Mouse (Mus musculus) megakaryocyte-erythroid progenitor cell, adult 5-6 weeks (primary cell): Measurements from ENCODE around the gene Dpp9. TPM values are rescaled to one million over a fixed set of nuclear protein-coding genes. Genes with fewer than 3 reads are reported as not detected.
A peak's percentile ranks its signal among the peaks of the same experiment; 100 is the strongest.

Experiments used
- ATAC-seq: replicated peaks from 2 replicates; pipeline ENCODE4 v1.8.0; 2016; ENCODE audit warnings: mild to moderate bottlenecking, inconsistent platforms; ENCODE audit not compliant: severe bottlenecking, poor library complexity, low FRiP score, low TSS enrichment
- total RNA-seq, 2 experiments: library from RNA; stranded (forward) in 1 of 2; stranded (reverse) in 1 of 2; fragments of 200-1000, 215-1000 nt in 1 of 2; fragments of >200 nt in 1 of 2; fragmentation: Nextera tagmentation in 1 of 2; gene quantifications; 2 replicates each; pipeline ENCODE4 v1.2.3; 2014 to 2017

The Dpp9 gene
- total RNA-seq, 2 experiments from 2014 or later = 11.7 to 25.3 TPM

DNA sequence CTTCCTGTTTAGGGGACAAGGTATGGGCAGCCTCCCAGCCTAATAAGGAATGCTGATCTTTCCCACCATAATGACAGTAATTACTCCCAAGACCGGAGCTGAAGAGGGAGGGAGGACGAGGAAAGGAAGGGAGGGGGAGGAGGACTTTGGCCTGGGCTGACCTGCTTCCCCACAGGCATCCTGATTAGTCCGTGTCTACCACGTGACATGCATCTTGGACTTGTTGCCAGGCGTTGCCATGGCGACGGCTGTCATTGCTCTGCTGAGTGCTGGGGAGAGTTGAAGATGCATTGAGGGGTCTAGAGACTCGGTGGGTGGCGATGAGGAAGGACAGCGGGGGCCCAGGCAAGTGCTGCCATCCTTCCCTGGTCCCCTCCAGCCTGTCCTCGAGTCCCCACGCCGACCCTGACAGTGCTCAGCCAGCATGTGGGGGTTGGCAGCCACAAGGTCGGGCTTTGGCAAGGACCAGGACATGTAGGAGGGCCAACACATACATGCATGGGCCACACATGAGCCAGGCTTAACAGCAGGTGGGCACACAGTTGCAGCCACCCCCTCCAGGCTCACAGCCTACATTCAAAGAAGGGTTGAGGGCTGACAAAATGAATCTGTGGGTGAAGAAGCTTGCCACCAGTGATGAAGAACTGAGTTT is 15.2 kb upstream of the Dpp9 start:
- peak; percentile 41; the same call in 1 of the 2 replicates for ATAC-seq

- ATAC-seq = no peak
These were observed 14.7 kb upstream of the Dpp9 start for GRCm38 (mm10) chr17:56233389-56233788.

- no peak for ATAC-seq
These were observed 11.2 kb upstream of the Dpp9 start for GRCm38 (mm10) chr17:56229943-56230342.

DNA sequence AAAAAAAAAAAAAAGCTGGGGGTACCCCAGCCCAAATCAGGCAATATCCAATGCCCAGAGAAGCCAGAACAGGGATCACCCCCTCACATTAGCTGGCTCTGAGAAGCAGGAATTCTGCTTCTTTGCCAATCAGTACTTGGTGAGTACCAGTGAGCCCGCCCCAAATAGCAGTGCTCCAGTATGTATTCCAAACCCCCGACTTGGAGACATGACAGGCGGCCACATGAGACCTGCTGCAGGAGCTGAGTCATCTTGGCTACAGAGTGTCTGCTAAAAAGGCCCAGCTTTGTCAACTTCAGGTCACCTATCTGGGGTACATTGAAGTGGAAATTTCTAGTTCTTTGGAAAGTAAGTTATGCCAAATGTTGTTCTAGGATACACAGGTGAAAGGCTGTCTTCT is 7.9 kb upstream of the Dpp9 start:
- no peak for ATAC-seq

GRCm38 (mm10) chr17:56224916-56225315 is 6.2 kb upstream of the Dpp9 start:
- ATAC-seq = no peak

DNA sequence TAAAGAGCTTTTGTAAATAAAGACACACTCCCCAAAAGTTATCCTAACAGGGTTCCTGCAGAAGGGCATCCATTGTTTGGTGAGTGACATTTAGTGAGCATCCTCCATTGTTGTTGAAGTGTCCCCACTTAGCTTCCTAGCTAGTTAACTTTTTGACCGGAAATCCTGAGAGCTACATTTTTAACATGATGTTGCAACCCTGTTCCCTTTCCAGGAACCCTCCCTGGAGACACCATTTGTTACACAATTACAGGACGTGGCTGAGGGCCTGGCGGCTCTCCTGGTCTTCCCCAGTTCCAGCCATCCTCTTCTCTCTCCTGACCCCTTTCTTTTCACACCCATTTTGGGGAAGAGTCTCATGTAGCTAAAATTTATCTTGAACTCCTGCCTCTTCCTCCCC is 1.1 kb upstream of the Dpp9 start:
- ATAC-seq = no peak

DNA sequence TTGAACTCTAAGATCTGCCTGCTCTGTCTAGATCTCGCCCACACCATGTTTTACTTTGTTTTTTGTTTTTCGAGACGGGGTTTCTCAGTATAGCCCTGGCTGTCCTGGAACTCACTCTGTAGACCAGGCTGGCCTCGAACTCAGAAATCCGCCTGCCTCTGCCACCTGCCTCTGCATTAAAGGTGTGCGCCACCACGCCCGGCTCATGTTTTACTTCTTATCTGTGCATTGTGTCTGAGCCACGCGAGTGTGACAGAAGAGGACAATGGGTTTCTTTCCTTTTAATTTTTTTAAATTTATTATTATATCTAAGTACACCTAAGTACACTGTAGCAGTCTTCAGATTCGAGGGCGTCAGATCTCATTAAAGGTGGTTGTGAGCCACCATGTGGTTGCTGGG is 546 bp upstream of the Dpp9 start:
- no peak for ATAC-seq

DNA sequence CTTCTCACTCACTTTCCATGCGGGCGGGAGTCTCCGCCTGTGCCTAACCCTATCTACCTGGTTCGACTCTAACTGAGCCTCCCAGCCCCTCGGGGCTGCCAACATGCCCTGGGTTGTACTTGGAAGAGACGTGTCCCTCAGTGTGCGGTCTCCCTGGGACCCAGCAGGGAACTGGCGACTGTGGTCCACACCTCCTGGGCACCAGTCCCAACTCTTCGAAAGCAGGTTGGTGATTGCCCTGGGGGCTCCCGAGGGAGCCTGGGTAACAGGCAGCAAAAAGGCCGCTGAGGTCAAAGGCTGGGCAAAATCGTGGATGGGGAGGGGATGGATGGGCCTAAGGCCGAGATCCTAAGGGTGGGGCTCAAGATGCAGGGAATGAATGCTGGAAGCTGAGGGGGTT is 1.0 kb downstream of the Dpp9 start:
- ATAC-seq = no peak

- no peak for ATAC-seq
These were observed 4.5 kb downstream of the Dpp9 start for GRCm38 (mm10) chr17:56214229-56214628.

- no peak for ATAC-seq
These were observed 6.0 kb downstream of the Dpp9 start for GRCm38 (mm10) chr17:56212676-56213075.

- ATAC-seq = no peak
These were observed 7.6 kb downstream of the Dpp9 start for GRCm38 (mm10) chr17:56211090-56211489.

DNA sequence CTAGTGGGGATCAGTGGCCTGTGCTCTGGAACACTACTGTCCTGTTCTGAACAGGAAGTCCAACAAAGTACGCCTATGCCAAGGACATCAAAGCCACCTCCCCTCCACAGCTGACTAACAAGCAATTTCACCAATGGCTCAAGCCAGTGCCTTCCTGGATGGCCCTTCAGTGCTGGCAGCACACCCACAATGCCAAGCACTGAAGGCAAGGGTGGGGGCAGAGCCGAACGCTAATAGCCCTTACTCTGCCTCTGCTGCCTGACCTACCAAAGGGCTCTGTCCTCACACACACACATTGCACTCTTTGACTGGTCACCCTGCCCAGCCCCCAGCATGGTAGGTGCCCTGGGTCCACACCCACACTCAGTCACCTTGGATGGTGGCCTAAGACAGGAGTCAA is 9.9 kb downstream of the Dpp9 start:
- ATAC-seq = no peak

GRCm38 (mm10) chr17:56207963-56208530 is 10.7 kb downstream of the Dpp9 start:
- no peak for ATAC-seq

DNA sequence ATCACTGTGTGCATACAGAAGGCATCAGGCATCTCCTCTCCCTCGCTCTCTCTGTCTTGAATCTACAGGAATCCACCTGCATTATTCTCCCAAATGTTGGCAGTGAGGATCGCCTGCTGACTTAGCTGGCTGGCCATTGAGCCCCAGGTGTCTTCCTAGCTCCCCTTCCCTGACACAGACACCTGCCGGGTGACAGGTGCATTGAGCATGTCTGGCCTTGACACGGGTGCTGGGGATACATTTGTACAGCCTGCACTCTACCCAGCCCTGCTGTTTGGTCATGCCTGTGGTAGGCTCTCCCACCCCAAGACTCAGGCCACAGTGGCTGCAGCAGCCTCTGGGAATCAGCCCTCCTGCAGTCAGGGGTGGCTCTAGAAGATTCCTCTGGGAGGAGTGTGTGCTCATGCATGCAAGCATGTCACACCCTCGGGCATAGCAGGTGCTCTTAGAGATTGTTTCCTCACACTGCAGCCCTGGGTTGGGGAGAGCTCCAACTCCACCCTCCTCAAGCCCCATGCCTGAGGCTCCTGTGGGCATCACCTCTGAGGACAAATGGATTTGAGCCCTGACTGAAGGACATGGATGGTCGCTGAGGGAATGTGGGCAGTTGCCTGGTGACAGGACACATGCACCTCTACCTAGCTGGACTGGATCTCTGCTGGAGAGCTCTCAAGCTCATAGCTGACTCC is 11.6 kb downstream of the Dpp9 start:
- no peak for ATAC-seq

GRCm38 (mm10) chr17:56206276-56206884 is 12.3 kb downstream of the Dpp9 start:
- ATAC-seq = no peak

DNA sequence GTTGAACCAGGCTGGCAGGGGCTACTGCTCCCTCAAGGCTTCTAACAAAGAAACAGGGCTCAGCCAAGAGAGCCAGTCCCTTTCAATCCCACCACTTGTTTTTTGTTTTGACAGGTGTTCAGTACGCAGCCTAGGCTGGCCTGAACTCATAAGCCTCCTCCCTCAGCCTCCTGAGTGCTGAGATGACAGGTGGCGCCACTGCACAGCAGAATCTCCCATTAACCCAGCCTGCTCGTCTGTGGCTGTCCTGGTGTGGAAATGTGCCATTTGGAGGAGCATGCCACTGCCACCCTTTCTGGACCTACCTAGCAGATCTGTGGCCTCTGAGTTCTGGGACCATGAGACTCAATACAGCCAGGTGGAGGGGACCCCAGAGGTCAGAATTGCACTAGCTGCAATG is 15.0 kb downstream of the Dpp9 start:
- no peak for ATAC-seq

- no peak for ATAC-seq
These were observed 16.2 kb downstream of the Dpp9 start for GRCm38 (mm10) chr17:56202476-56202875.

- no peak for ATAC-seq
These were observed 17.1 kb downstream of the Dpp9 start for GRCm38 (mm10) chr17:56201642-56202041.

DNA sequence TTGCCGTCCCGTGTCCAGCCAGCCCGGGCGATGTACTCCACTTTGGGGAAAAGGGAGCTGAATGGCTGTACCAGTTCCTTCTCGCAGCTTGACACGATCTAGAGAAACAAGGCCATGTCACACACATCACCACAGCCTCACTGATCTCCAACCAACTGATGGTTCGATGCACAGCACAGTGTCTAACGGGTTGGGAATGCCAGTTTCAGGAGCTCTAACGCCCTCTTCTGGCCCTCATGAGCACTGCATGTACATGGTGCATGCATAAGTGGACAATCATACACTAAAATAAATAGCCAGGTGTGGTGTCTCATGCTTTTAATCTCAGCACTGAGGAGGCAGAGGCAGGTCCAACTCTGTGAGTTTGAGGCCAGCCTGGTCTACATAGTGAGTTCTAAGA is 18.1 kb downstream of the Dpp9 start:
- no peak for ATAC-seq

GRCm38 (mm10) chr17:56196860-56197259 is 21.8 kb downstream of the Dpp9 start:
- ATAC-seq = peak; percentile 48

GRCm38 (mm10) chr17:56194765-56195164 is 23.9 kb downstream of the Dpp9 start:
- ATAC-seq = no peak
